In the genomic region with DNA sequence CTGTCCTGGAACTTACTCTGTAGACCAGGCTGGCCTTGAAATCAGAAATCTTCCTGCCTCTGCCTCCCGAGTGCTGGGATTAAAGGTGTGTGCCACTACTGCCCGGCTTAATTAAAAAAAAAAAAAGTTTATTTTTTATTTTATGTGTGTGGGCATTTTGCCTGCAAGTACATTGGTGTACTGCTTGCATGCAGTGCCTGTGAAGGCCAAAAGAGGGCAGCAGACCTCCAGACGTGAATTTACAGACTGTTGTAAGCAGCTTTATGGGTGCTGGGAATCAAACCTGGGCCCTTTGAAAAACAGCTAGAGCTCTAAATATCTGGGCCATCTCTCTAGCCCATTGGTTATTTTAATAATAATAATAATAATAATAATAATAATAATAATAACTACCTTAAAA, we compare ENCODE assay signal across 24 mouse cellular contexts. TPM values are rescaled to one million over a fixed set of nuclear protein-coding genes. Genes with fewer than 3 reads are reported as not detected.
DNase-seq lines count a peak whose midpoint lies in the region; ATAC-seq and TF ChIP-seq lines count a peak whose summit lies in the region.
"Had no signal": no experiment of that assay in that cellular context is flagged by ENCODE, and none has a peak within 500 bp of the region (broad histone marks: within the 10 kb centered on the region; RNA-seq: fewer than 3 reads in every experiment).

No protein-coding gene starts in this region.

- H3K27ac ChIP-seq in forebrain, postnatal 0 days (ENCODE audit: low read depth, low read length) = no peak overlapping the region
- H3K27ac ChIP-seq in forebrain, embryonic 16.5 days (ENCODE audit: low read length) = no peak overlapping the region
- no peak overlapping the region for H3K27ac ChIP-seq in liver, adult 2 months (replicated peaks; ENCODE audit: insufficient read depth, low read depth, low read length)
- H3K27ac ChIP-seq in liver, embryonic 11.5 days (ENCODE audit: low read depth, low read length) = no peak overlapping the region
- H3K27ac ChIP-seq in ES-Bruce4 (ENCODE audit: insufficient read depth, low read length) = no peak overlapping the region
- no peak overlapping the region for H3K27ac ChIP-seq in bone marrow, adult 2 months (ENCODE audit: control insufficient read depth, insufficient read depth, low read depth, low read length, poor library complexity)
- H3K27ac ChIP-seq: embryonic facial prominence, embryonic 10.5 days; forebrain, embryonic 13.5 days; limb, embryonic 12.5 days; macrophage; midbrain, embryonic 13.5 days had no signal

- WGBS in forebrain, postnatal 0 days = 94% methylated on average over 3 of the region's 3 CpGs
- whole genome bisulfite sequencing in forebrain, embryonic 16.5 days = 93% methylated on average over 3 of the region's 3 CpGs
- 95% methylated on average over 3 of the region's 3 CpGs for WGBS in liver, adult 2 months
- 83% methylated on average over 3 of the region's 3 CpGs for WGBS in liver, embryonic 11.5 days
- 86% methylated on average over 3 of the region's 3 CpGs for WGBS in bone marrow, adult 2 months

- TF ChIP-seq EP300 in ES-Bruce4 (IDR thresholded peaks at IDR 0.05; ENCODE audit: insufficient read depth, low read depth, low read length) = no peak

- TF ChIP-seq CTCF in forebrain, postnatal 0 days (IDR thresholded peaks at IDR 0.05; ENCODE audit: low read depth) = peak; percentile 3; the same call in 1 of the 2 replicates
- TF ChIP-seq CTCF in liver, adult 2 months (IDR thresholded peaks at IDR 0.05; ENCODE audit: low read depth, low read length) = peak; percentile 32; the same call in 1 of the 2 replicates
- peak; percentile 30 for TF ChIP-seq CTCF in ES-Bruce4 (IDR thresholded peaks at IDR 0.05; ENCODE audit: low read depth, low read length)
- TF ChIP-seq CTCF in bone marrow, adult 2 months (IDR thresholded peaks at IDR 0.05; ENCODE audit: control insufficient read depth, insufficient read depth, low read length) = peak; percentile 34; the same call in 1 of the 2 replicates

- no peaks in the 10 kb centered on the region for H3K36me3 ChIP-seq in forebrain, postnatal 0 days (ENCODE audit: insufficient read depth)
- no peaks in the 10 kb centered on the region for H3K36me3 ChIP-seq in forebrain, embryonic 16.5 days (ENCODE audit: control insufficient read depth, insufficient read depth)
- no peaks in the 10 kb centered on the region for H3K36me3 ChIP-seq in liver, adult 2 months (ENCODE audit: control insufficient read depth, insufficient read depth, low read length)
- H3K36me3 ChIP-seq in liver, embryonic 11.5 days (ENCODE audit: control insufficient read depth, insufficient read depth, low read length) = no peaks in the 10 kb centered on the region
- no peaks in the 10 kb centered on the region for H3K36me3 ChIP-seq in ES-Bruce4 (ENCODE audit: control insufficient read depth, insufficient read depth, low read length, poor library complexity, severe bottlenecking)
- H3K36me3 ChIP-seq: embryonic facial prominence, embryonic 10.5 days; G1E; limb, embryonic 12.5 days; midbrain, embryonic 13.5 days had no signal

- no peak overlapping the region for H3K4me2 ChIP-seq in forebrain, postnatal 0 days (ENCODE audit: low read depth)
- H3K4me2 ChIP-seq in forebrain, embryonic 16.5 days (ENCODE audit: low read length) = no peak overlapping the region
- H3K4me2 ChIP-seq in liver, embryonic 11.5 days = no peak overlapping the region
- H3K4me2 ChIP-seq: forebrain, embryonic 13.5 days; limb, embryonic 12.5 days; midbrain, embryonic 13.5 days had no signal

- TF ChIP-seq POLR2A in liver, adult 2 months (IDR thresholded peaks at IDR 0.05; ENCODE audit: extremely low read depth, insufficient read depth, low read length) = no peak
- TF ChIP-seq POLR2A in ES-Bruce4 (IDR thresholded peaks at IDR 0.05; ENCODE audit: insufficient read depth, low read length) = no peak
- no peak for TF ChIP-seq POLR2A in bone marrow, adult 2 months (IDR thresholded peaks at IDR 0.05; ENCODE audit: borderline replicate concordance, control insufficient read depth, low read depth, low read length)

- no peaks in the 10 kb centered on the region for H3K9me3 ChIP-seq in forebrain, postnatal 0 days (ENCODE audit: low read length)
- H3K9me3 ChIP-seq in forebrain, embryonic 16.5 days (ENCODE audit: control insufficient read depth, low read length) = peaks cover 2% of the 10 kb centered on the region; the same call in 1 of the 2 replicates
- H3K9me3 ChIP-seq in liver, embryonic 11.5 days (ENCODE audit: control insufficient read depth, low read length) = no peaks in the 10 kb centered on the region
- no peaks in the 10 kb centered on the region for H3K9me3 ChIP-seq in ES-Bruce4 (replicated peaks; ENCODE audit: control insufficient read depth, insufficient read depth, low read length, poor library complexity, severe bottlenecking)
- H3K9me3 ChIP-seq: midbrain, embryonic 13.5 days had no signal

- no peak overlapping the region for H3K4me3 ChIP-seq in forebrain, postnatal 0 days (ENCODE audit: low read depth, low read length)
- H3K4me3 ChIP-seq in forebrain, embryonic 16.5 days (replicated peaks; ENCODE audit: low read length) = no peak overlapping the region
- H3K4me3 ChIP-seq in liver, adult 2 months (ENCODE audit: insufficient read depth, low read depth, low read length) = no peak overlapping the region
- no peak overlapping the region for H3K4me3 ChIP-seq in liver, embryonic 11.5 days (ENCODE audit: low read depth, low read length)
- H3K4me3 ChIP-seq in ES-Bruce4 (ENCODE audit: low read depth, low read length) = no peak overlapping the region
- H3K4me3 ChIP-seq in bone marrow, adult 2 months (replicated peaks; ENCODE audit: control insufficient read depth, low read depth, low read length) = no peak overlapping the region
- H3K4me3 ChIP-seq: embryonic facial prominence, embryonic 10.5 days; forebrain, embryonic 13.5 days; limb, embryonic 12.5 days; midbrain, embryonic 13.5 days had no signal

- no peaks in the 10 kb centered on the region for H3K27me3 ChIP-seq in forebrain, postnatal 0 days (ENCODE audit: insufficient read depth, low read length)
- H3K27me3 ChIP-seq in forebrain, embryonic 16.5 days (replicated peaks; ENCODE audit: control insufficient read depth, insufficient read depth, low read length) = no peaks in the 10 kb centered on the region
- H3K27me3 ChIP-seq in liver, adult 2 months (ENCODE audit: control insufficient read depth, insufficient read depth, low read length) = no peaks in the 10 kb centered on the region
- no peaks in the 10 kb centered on the region for H3K27me3 ChIP-seq in liver, embryonic 11.5 days (replicated peaks; ENCODE audit: control insufficient read depth, insufficient read depth, low read length)
- H3K27me3 ChIP-seq in ES-Bruce4 (ENCODE audit: control insufficient read depth, insufficient read depth, low read length, poor library complexity, severe bottlenecking) = no peaks in the 10 kb centered on the region
- H3K27me3 ChIP-seq: forebrain, embryonic 13.5 days; limb, embryonic 12.5 days; midbrain, embryonic 13.5 days had no signal

- DNase-seq in forebrain, postnatal 0 days = no peak
- no peak for DNase-seq in liver, adult 2 months (ENCODE audit: extremely low read depth, low read depth, low spot score)
- DNase-seq in liver, embryonic 11.5 days (ENCODE audit: low spot score) = no peak
- DNase-seq in kidney, adult 8-10 months = no peak
- DNase-seq in urinary bladder, postnatal 4 days (ENCODE audit: low spot score in 2 of 2) = no peak
- DNase-seq: adrenal gland, adult 8-10 months; cerebellum, adult 11-12 months; cerebellum, postnatal 36 days; heart, adult 18-20 months; kidney, postnatal 14 days; layer of hippocampus, adult 9-11 months; lung, adult 2 months; retina, postnatal 1 day; right cerebral cortex, postnatal 4 days; thymus, postnatal 36 days had no signal

- ATAC-seq in forebrain, postnatal 0 days = no peak
- no peak for ATAC-seq in forebrain, embryonic 16.5 days
- ATAC-seq in liver, embryonic 11.5 days (replicated peaks; ENCODE audit: low FRiP score) = no peak
- ATAC-seq: forebrain, embryonic 13.5 days; midbrain, embryonic 13.5 days had no signal

- no peak overlapping the region for H3K9ac ChIP-seq in forebrain, postnatal 0 days
- H3K9ac ChIP-seq in forebrain, embryonic 16.5 days (replicated peaks; ENCODE audit: low read depth, low read length) = no peak overlapping the region
- no peak overlapping the region for H3K9ac ChIP-seq in liver, adult 2 months (ENCODE audit: low read depth, low read length)
- H3K9ac ChIP-seq in liver, embryonic 11.5 days (ENCODE audit: low read depth, low read length) = no peak overlapping the region
- no peak overlapping the region for H3K9ac ChIP-seq in ES-Bruce4 (ENCODE audit: low read depth, poor library complexity, severe bottlenecking)
- H3K9ac ChIP-seq: forebrain, embryonic 13.5 days; limb, embryonic 12.5 days; midbrain, embryonic 13.5 days had no signal

- H3K4me1 ChIP-seq in forebrain, postnatal 0 days (ENCODE audit: insufficient read depth) = no peaks in the 10 kb centered on the region
- H3K4me1 ChIP-seq in forebrain, embryonic 16.5 days (replicated peaks; ENCODE audit: control insufficient read depth, insufficient read depth, low read length) = peaks cover 12% of the 10 kb centered on the region
- peaks cover 9% of the 10 kb centered on the region; the same call in 1 of the 2 replicates for H3K4me1 ChIP-seq in liver, adult 2 months (ENCODE audit: control insufficient read depth, insufficient read depth, low read length)
- H3K4me1 ChIP-seq in liver, embryonic 11.5 days (replicated peaks; ENCODE audit: control insufficient read depth, insufficient read depth, low read length) = 0 out of 2 replicates have a peak, but pooled peaks cover 2% of the 10 kb centered on the region
- H3K4me1 ChIP-seq in ES-Bruce4 (ENCODE audit: control insufficient read depth, insufficient read depth, low read length) = no peaks in the 10 kb centered on the region
- H3K4me1 ChIP-seq in bone marrow, adult 2 months (ENCODE audit: control insufficient read depth, insufficient read depth, low read length) = no peaks in the 10 kb centered on the region

- H3K79me2 ChIP-seq in liver, adult 2 months (ENCODE audit: control insufficient read depth, insufficient read depth, low read length) = no peaks in the 10 kb centered on the region

RNA-seq across cellular contexts. Expression of gene Wdr89, which starts 29.4 kb away (rescaled TPM):
- 3.8 and 4.8 TPM in 2 replicates for total RNA-seq in forebrain, postnatal 0 days (2014; rRNA removed)
- 3.1 and 4.9 TPM in 2 replicates for polyA plus RNA-seq in forebrain, postnatal 0 days (2015; fragmentation: Nextera tagmentation; extraction: Ambion mirVana)
- 8.5 and 8.6 TPM in 2 replicates for polyA plus RNA-seq in forebrain, embryonic 16.5 days (2015; fragmentation: Nextera tagmentation; extraction: Ambion mirVana)
- total RNA-seq in liver, adult 2 months (2014; rRNA removed) = 1.8 and 2.3 TPM in 2 replicates
- polyA plus RNA-seq in liver, adult 2 months (2012; rRNA removed) = 1.9 and 2.1 TPM in 2 replicates
- polyA plus RNA-seq in liver, embryonic 11.5 days (2014; fragmentation: Nextera tagmentation; extraction: Ambion mirVana) = 16.5 and 17.3 TPM in 2 replicates
- 73.7 and 75.8 TPM in 2 replicates for polyA plus RNA-seq in ES-Bruce4 (2011; ENCODE audit: insufficient read depth, insufficient read length, low read depth, missing spikeins)
- 49.9 and 67.4 TPM in 2 replicates for polyA plus RNA-seq in bone marrow, adult 2 months (2011; ENCODE audit: insufficient read depth, insufficient read length, low replicate concordance, missing spikeins)

RNA-seq across cellular contexts. Expression of gene Sgpp1, which starts 36.8 kb away (rescaled TPM):
- total RNA-seq in forebrain, postnatal 0 days (2014; rRNA removed) = 32.5 and 38.7 TPM in 2 replicates
- polyA plus RNA-seq in forebrain, postnatal 0 days (2015; fragmentation: Nextera tagmentation; extraction: Ambion mirVana) = 17.4 and 18.8 TPM in 2 replicates
- polyA plus RNA-seq in forebrain, embryonic 16.5 days (2015; fragmentation: Nextera tagmentation; extraction: Ambion mirVana) = 14.2 and 16.9 TPM in 2 replicates
- total RNA-seq in liver, adult 2 months (2014; rRNA removed) = 42.8 and 45.7 TPM in 2 replicates
- 36.1 and 42.2 TPM in 2 replicates for polyA plus RNA-seq in liver, adult 2 months (2012; rRNA removed)
- polyA plus RNA-seq in liver, embryonic 11.5 days (2014; fragmentation: Nextera tagmentation; extraction: Ambion mirVana) = 21.0 and 23.6 TPM in 2 replicates
- polyA plus RNA-seq in ES-Bruce4 (2011; ENCODE audit: insufficient read depth, insufficient read length, low read depth, missing spikeins) = 11.8 and 13.7 TPM in 2 replicates
- polyA plus RNA-seq in bone marrow, adult 2 months (2011; ENCODE audit: insufficient read depth, insufficient read length, low replicate concordance, missing spikeins) = 9.6 and 10.2 TPM in 2 replicates
